Mouse (Mus musculus): ENCODE data around the gene Gnb3.
"Not testable (repeated sequence)": the region's sequence is repeated elsewhere in the genome, so short reads cannot be mapped to it uniquely, and the experiment has no call there.

Gnb3 gene

DNA sequence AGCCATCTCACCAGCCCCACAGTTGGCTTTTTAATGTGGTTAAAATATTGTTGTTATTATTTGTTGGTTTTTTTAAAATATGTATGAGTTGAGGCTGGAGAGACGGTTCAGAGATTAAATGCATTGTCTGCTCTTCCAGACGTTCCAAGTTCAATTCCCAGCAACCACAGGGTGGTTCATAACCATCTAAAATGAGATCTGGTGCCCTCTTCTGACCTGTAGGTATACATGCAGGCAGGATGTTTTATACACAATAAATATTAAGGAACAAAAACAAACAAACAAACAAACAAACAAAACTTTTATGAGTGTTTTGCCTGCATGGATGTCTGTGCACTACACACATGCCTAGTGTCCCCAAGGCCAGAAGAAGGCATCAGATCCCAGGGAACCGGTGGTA, 37.0 kb downstream of the Gnb3 start:
- DNase-seq (ENCODE audit: low spot score in 2 of 2) = no peak

GRCm38 (mm10) chr6:124802400-124802799, 37.7 kb downstream of the Gnb3 start:
- DNase-seq (ENCODE audit: low spot score in 2 of 2) = not testable (repeated sequence)

GRCm38 (mm10) chr6:124796200-124796599, 43.9 kb downstream of the Gnb3 start:
- DNase-seq (ENCODE audit: low spot score in 2 of 2) = no peak

DNA sequence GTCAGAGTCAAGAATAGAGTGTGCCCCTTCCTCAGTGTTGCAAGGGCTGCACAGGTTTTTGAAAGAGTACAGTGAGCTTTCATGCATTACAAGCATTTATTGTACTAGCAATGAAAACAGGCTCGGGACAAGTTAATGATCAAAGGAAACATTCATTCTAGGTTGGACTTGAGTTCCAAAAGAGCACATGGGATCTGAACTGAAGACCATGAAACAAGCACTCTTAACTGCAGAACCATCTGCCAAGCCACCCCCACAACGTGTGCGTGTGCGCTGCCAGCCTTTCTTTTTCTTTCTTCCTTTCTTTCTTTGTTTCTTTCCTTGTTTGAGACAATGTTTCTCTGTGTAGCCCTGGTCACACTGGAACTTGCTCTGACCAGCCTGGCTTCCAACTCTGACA, 44.3 kb downstream of the Gnb3 start:
- no peak for DNase-seq (ENCODE audit: low spot score in 2 of 2)

GRCm38 (mm10) chr6:124791911-124792310, 48.2 kb downstream of the Gnb3 start:
- DNase-seq (ENCODE audit: low spot score in 2 of 2) = no peak

DNA sequence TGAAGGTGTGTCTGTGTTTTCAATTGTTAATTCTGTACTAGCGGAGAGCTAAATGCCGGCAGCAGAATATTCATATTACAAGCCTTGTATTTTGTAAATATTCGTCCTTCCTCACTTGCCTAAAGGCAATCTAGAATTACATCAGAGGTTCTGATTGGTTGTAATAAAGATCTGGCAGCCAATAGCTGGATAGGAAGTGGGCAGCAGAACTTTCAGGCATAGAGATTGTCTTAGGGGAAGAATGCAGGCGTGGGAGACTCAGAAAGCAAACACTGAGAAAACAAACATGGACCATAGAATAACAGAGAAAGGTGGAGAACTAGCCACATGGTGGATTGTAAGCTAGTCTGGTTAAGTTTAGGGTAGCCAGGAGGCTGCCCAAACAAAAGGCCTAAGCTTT, 50.0 kb downstream of the Gnb3 start:
- no peak for DNase-seq (ENCODE audit: low spot score in 2 of 2)

DNA sequence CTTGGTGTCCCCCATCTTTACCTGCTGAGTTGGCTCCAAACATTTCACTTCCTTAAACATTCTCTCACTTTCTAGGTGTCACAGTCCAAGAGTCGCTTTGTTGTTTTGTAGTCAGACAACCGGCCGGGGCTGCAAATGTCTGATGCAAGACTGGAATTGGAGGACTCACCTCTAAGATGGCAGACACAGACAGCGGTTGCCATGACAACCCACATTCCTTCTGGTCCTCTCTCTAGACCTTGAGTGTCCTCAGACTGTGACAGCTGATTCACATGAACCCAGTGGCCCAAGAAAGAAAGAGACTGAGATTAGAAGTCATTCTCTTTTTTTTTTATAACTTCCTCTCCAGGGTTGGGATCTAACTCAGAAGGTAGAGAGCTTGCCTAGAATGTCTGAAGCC, 50.6 kb downstream of the Gnb3 start:
- no peak for DNase-seq (ENCODE audit: low spot score in 2 of 2)

DNA sequence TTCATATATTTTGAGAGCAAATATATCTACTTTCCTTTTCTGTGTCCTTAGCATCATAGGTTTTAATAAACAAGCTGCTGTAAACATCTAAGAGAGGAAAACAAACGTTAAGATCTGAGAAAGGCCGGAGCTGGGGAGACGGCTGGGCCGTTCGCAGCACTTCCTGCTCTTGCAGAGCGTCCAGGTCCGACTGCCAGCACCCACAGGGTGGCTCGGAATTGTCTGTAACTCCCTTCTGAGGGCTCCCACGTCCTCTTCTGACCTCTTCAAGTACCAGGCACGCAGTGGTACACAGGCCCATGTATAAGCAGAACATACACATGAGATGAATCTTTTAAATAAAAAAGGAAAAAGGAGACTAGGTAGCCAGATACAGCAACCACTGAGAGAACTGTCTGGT, 52.4 kb downstream of the Gnb3 start:
- no peak for DNase-seq (ENCODE audit: low spot score in 2 of 2)

DNA sequence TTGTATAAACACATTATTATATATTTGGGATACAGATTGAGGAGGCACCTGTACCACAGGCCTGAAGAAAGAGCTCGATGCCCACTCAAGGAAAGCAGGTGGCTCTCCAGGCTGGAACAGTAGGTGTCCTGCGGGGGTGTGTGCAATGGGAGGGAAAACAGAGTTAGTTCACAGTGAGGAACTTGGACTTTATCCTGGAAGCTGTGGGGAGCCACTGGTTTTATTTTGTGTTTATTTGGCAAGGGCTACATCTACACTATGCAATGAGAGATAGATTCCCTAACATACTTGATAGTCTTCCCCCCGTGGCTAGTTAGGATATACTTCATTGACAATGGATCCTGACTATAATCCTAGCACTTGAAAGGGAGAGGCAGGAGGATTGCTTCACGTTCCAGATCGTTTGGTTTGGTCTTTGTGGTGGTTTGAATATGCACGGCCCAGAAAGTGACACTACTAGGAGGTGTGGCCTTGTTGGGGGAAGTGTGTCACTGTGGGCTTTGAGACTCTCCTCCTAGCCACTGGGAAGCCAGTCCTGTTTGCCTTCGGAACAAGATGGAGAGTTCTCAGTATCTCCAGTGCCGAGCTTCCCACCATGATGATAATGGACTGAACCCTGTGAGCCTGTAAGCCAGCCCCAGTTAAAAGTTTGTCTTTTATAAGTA, 53.2 kb downstream of the Gnb3 start:
- no peak for DNase-seq (ENCODE audit: low spot score in 2 of 2)
